Mouse (Mus musculus) splenic B cell, adult 2 months (primary cell): ENCODE results near the gene Ssxb5.
"Not testable (repeated sequence)": the region's sequence is repeated elsewhere in the genome, so short reads cannot be mapped to it uniquely, and the experiment has no call there.

ENCODE experiments used
- DNase-seq: peaks from one replicate; pipeline ENCODE4 v3.0.0-alpha.2; 2011; ENCODE audit warnings: low read depth, low spot score
- H3K27me3 ChIP-seq: 2 replicates; pipeline ENCODE4 v1.6.1; 2012; ENCODE audit warnings: mild to moderate bottlenecking, low read length, moderate library complexity, mixed read lengths; ENCODE audit not compliant: control insufficient read depth, poor library complexity, insufficient read depth, severe bottlenecking
- H3K36me3 ChIP-seq: 2 replicates; pipeline ENCODE4 v1.6.1; 2012; ENCODE audit warnings: mild to moderate bottlenecking, low read length, moderate library complexity, mixed read lengths; ENCODE audit not compliant: control insufficient read depth, poor library complexity, insufficient read depth, severe bottlenecking

The Ssxb5 gene

GRCm38 (mm10) chrX:8803391-8803790 is at the start of gene Ssxb5:
TSS of gene Ssxb5 (plus strand) at chrX:8803691.
- not testable (repeated sequence) for H3K27me3 ChIP-seq, DNase-seq, H3K36me3 ChIP-seq

GRCm38 (mm10) chrX:8832043-8832442 is 28.6 kb downstream of the Ssxb5 start:
- peak; percentile 0 for DNase-seq
- H3K36me3 ChIP-seq, result no peaks in the 10 kb centered on the region

GRCm38 (mm10) chrX:8843694-8844093 is 40.2 kb downstream of the Ssxb5 start, which contains the start of gene Gm6592:
TSS of gene Gm6592 (plus strand) at chrX:8843994.
- Histone ChIP-seq H3K36me3 (no peaks in the 10 kb centered on the region), H3K27me3 (no peaks in the 10 kb centered on the region)
- no peak for DNase-seq

More at GRCm38 (mm10) chrX:8832043-8832442, 28.6 kb downstream of the Ssxb5 start:
- H3K27me3 ChIP-seq, result no peaks in the 10 kb centered on the region

- DNase-seq, result no peak
- no peaks in the 10 kb centered on the region for H3K36me3 ChIP-seq
- no peaks in the 10 kb centered on the region for H3K27me3 ChIP-seq
Observed at GRCm38 (mm10) chrX:8852486-8852885, 49.0 kb downstream of the Ssxb5 start.
